Mouse (Mus musculus): ENCODE data around the gene St3gal4.

DNA sequence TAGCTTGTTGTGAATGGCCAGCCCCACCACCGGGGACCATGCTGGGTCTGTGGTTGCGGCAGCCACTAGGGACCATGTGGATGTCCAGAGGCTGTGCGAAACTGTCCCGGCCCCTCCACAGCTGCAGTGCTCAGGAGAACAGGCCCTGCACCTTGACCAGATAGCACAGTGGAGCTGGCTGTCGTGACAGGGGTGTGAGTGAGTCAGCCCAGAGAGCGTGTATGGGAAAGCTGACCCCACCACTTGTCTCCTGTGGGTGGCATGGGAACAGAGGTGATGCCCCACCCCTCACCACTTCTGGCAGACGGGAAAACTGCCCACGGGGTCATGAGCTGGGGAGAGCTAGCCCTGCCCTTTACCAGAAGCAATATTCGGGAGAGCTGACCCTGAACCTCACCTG lies 26.1 kb upstream of the St3gal4 start:
- TF ChIP-seq CTCF (IDR thresholded peaks at IDR 0.05; ENCODE audit: low read depth, low read length), result no peak
- no peak for TF ChIP-seq POLR2A (IDR thresholded peaks at IDR 0.05; ENCODE audit: extremely low read depth, insufficient read depth, low read length)

Measured in liver, adult 2 months (tissue).